Mouse (Mus musculus): ENCODE data around the gene Dnajc13.

DNA sequence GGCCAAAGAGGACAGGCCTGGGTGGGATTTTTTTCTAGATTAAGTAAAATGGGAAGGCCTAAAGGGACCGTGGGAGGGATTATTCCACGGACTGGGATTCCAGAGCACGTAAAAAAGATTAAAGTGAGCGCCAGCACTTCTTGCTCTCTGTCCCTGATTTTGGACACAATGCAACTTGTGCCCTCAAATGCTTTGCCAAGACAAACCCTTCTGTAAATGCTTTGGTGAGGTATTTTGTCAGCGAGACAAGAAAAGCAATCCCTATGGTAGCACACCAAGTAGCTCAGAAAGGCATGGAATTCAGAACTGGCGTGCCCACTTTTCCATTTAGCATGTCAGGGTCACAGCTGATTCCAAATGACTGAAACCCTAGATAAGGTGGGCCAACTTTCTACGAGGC lies 113.8 kb downstream of the Dnajc13 start:
- TF ChIP-seq POLR2A (IDR thresholded peaks at IDR 0.05; ENCODE audit: insufficient read depth, low read depth, low read length) (no peak), CTCF (IDR thresholded peaks at IDR 0.05; ENCODE audit: insufficient read depth, low read depth, low read length) (no peak)
